Mouse (Mus musculus) monocyte, adult 5-6 weeks (primary cell): ENCODE measurements around the gene Kctd20. TPM values are rescaled to one million over a fixed set of nuclear protein-coding genes. Genes with fewer than 3 reads are reported as not detected.

Source experiments
- ATAC-seq: fragments of 153-309, 156-312 bp; replicated peaks from 2 replicates; pipeline ENCODE4 v1.8.0; 2017; ENCODE audit warnings: mild to moderate bottlenecking; ENCODE audit not compliant: low TSS enrichment, insufficient number of reproducible peaks, severe bottlenecking, poor library complexity, low FRiP score
- total RNA-seq: library from RNA; stranded (forward); fragments of 200-1000, 200-491, 200-594 nt; gene quantifications from 3 replicates; pipeline ENCODE4 v1.2.3, GENCODE M21; 2017

Gene Kctd20
- 67.0 to 103 TPM (median 95.1 TPM) in 3 replicates for total RNA-seq

GRCm38 (mm10) chr17:28951831-28952799 is at the start of gene Kctd20:
Kctd20 (plus strand) TSS chr17:28951950.
- ATAC-seq = peak; percentile 77

DNA sequence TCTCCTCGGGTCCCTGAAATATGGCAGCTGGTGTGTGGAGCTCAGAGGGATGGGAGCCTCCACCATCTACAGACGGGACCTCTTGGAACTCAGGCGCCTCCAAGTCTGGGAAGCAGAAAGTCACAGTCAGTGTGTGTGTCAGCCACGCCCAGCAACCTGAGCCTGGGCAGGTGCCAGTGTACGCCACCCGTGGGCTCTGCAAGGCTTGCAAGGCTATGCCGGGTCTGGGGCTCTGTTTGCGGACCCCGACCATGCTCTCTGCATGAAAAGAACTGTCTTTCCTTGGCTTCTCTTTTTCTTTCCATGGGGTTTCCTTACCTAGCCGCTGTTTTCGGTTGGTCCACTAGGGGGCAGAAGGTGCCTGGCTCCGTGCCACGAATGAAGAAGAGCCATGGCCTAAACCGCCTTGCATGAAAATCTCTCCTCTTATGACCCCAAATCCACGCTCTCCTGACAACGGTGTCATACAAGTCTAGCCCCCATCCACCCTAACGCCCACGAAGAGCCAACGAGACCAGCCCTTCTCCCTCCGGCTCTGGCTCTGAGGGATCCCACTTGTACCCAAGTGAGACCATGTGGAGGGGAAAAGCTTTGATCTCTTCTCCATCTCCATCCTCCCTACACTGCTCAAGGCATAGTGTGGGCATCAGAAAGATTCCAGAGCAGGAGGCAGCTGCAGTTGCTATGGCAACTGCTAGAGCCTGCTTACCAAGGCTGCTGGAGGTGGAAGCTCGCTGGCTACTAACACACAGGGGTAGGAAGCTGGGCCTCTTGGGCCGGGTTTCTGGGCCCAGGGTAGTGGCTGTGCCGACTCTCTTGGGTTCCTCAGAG is 47.0 kb upstream of the Kctd20 start:
- peak; percentile 65 for ATAC-seq

- no peak for ATAC-seq
Measured at GRCm38 (mm10) chr17:28905377-28905916, 46.3 kb upstream of the Kctd20 start.

GRCm38 (mm10) chr17:28907959-28908358 is 43.8 kb upstream of the Kctd20 start:
- ATAC-seq = no peak

GRCm38 (mm10) chr17:28909252-28909941 is 42.4 kb upstream of the Kctd20 start:
- ATAC-seq = no peak

DNA sequence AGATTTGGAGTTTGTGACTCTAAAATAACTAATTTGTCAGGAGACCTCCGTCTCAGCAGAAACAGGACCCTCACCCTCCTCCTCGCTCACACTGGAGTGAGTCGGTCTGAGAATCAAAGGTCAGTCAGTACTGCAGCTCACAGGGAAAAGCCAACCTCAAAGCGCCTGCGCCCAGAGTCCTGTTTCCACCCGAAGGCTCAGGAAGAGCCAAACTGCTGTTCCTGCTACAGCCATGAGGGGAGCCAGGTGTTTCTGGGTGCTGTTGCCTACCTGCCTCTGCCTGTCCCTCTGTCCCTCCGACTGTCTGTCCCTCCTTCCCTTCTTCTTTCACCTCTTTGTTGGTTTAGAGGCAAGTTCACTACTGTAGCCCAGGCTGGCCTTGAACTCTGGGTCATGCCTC is 41.6 kb upstream of the Kctd20 start:
- ATAC-seq = no peak; the same call in 1 of the 2 replicates

DNA sequence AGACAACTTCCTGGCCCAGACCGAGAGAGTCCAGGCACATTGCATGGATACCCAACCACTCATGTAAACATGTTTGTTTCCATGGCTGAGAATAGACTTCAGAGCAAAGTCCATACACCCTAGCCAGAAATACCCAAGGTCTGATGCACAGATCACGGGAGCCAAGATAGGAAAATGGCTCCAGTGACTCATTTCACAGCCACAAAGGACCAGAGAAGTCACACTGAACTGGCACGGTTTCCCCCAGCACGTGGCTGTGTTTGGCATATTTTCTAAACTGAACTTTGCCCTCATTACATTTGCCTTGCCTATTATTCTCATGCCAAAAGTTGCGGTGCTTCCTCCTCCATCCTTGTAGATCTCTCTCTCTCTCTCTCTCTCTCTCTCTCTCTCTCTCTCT is 38.5 kb upstream of the Kctd20 start:
- ATAC-seq = no peak

GRCm38 (mm10) chr17:28913940-28914339 is 37.8 kb upstream of the Kctd20 start:
- ATAC-seq = no peak

GRCm38 (mm10) chr17:28915060-28915628 is 36.6 kb upstream of the Kctd20 start, which contains the start of gene 4930539E08Rik:
4930539E08Rik (minus strand) TSS chr17:28915324.
- ATAC-seq = no peak

DNA sequence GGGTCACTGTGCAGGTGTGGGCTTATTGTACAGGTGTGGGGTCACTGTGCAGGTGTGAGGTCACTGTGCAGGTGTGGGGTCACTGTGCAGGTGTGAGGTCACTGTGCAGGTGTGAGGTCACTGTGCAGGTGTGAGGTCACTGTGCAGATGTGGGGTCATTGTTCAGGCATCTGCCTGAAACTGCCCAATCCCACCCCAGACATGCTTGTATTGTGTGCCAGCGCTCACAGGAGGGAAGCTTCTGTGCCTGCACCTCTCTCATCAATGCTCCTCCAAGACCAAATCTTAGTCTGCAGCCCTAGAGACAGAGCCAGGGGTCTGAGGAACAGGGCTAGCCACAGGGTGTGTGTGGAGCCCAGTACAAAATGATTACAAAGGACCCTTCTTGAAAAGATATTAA is 35.2 kb upstream of the Kctd20 start:
- no peak for ATAC-seq

DNA sequence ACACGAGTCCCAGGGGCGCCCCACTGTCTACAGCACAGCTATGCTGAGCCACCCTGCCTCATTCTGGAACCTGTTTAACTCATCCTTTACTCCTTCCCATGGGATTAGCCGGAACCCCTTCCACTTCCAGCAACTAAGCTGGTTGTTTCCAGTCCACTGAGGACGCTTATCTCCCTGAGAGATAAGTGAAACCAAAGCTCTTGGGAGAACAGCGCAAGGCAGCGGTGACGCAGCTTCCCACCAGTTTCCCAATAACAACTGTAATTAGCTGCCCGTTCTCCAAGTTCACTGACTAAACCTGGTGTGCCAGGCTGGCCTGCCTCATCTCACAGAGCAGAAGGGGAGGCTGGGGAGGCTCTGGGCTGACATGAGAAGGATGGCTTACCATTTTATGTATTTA is 30.7 kb upstream of the Kctd20 start:
- ATAC-seq = no peak

DNA sequence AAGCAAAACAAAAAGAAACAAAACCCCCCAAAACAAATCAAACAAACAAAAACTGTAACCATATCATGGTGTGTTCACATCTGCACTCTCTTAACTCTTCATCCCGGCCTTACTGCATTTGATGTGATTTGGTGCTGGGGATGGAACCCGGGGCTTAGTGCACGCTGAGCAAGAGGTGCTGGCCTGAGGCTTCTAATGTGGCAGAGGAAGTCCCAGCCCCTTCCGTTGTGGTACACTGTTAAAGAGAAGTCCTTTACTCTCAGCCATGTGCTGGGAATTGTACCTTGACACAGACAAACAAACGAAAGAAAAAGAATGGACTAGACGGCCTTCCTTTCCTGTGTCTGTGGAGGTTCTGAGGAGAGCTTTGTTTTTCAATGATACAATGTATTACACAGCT is 29.7 kb upstream of the Kctd20 start:
- 0 out of 2 replicates have a peak, but pooled peaks have one; percentile 48 for ATAC-seq

DNA sequence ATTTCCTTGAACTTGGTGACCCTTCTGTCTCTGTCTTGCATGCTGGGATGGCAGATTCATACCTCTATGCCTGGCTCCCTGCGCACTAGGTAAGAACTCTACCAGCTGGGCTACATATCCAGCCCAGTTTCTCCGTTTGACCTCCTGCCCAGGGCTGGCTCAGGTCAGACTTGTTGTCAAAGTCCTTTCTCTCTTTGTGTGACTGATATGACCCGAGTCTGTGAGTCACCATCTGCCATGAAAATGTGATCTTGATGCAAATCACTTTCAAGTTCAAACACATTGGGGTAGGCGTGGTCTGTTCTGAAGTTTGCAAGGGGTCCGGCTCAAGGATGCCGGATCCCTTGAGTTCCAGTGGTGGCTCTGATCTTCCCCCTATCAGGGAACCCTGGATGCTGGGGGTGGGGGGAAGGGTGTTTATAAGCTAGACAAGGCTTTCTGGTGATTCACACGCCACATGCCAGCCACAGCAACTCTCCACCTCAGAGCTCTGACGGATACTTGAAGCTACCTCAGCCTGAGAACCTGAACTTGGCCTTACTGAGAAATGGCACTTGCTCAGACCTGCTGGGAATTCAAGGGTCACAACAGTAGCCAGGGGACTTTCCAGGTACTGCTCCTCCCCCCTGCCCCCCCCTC is 26.7 kb upstream of the Kctd20 start:
- ATAC-seq = no peak

GRCm38 (mm10) chr17:28926380-28926779 is 25.4 kb upstream of the Kctd20 start:
- ATAC-seq = peak; percentile 57

DNA sequence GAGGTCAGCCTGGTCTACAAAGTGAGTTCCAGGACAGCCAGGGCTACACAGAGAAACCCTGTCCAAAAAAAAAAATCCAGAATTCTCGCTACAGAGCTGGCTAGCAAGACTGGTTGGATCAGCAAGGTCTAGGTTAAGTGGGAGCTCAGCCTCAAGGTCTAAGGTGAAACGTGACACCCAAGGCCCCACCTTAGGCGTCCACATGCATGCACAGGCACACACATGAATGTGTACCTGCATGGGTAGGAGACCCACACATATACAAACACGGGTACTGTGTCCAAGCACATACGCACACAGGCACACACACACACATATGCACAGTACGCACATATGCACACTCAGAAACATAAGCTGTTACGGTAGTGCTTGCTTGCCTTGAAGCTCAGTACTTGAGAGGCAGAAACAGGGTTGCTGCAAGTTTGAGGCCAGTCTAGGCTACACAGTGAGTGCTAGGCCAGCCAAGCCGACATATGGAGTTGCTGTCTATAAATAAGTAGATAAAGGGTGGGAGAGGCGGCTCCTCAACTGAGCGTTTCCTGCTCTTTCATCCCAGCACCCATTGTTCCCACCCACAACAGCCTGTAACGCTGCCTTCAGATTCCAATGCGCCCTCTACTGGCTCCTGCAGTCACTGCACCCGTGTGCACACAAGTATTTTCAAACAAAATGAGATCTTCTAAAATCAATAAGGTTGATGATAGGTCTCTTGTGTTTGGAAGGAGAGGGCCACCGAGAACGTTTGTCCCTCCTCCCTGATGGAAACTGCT is 24.7 kb upstream of the Kctd20 start:
- peak; percentile 37; the same call in 1 of the 2 replicates for ATAC-seq

GRCm38 (mm10) chr17:28928004-28928403 is 23.7 kb upstream of the Kctd20 start:
- no peak for ATAC-seq

DNA sequence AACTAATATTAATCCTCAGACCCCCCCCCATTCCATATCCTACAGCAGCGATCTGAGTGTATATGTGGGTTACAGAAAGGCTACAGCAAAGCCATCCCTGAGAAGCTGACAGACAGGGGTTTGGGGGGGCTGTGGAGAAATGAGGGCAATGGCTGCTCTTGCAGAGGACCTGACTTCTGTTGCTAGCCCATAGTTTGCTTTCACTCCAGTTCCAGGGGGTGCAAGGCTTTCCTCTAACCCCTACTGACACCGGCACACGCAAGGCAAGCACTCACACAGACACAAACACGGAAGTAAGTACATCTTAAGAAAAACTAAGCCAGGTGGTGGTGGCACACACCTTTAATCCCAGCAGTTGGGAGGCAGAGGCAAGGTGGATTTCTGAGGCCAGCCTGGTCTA is 22.4 kb upstream of the Kctd20 start:
- ATAC-seq = no peak
